Mouse (Mus musculus) cortical plate, adult 2 months (tissue): Measurements from ENCODE around the gene Tcp11x2.

ENCODE experiments used
- CTCF ChIP-seq: fragments of 200-500 bp; IDR thresholded peaks from 2 replicates; pipeline ENCODE4 v1.5.1; 2011; ENCODE audit warnings: mild to moderate bottlenecking, control low read depth, low read length; ENCODE audit not compliant: insufficient read depth; ENCODE audit errors: extremely low read depth
- POLR2A ChIP-seq: fragments of 200-500 bp; IDR thresholded peaks from 2 replicates; pipeline ENCODE4 v1.6.1; 2011; ENCODE audit warnings: mild to moderate bottlenecking, low read length, control low read depth; ENCODE audit not compliant: insufficient read depth; ENCODE audit errors: extremely low read depth

DNA sequence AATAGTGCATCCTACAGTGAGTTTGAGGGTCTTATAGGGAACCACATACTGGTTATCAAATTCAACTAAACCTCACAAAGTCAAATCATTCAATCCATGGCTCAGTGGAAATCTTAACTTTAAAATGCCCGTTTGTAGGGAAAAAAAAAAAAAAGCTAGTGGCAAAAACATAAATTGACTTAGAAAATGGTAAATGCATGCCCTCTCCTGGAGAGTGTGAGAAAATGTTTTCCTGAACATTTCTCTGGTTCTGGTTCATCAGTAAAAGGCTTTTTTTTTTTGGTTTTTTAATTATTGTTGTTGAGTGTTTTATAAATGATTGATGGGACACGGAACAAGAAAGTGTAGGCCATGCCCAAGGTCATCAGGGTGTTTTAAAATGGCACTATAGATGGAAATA is 10.8 kb upstream of the Tcp11x2 start:
- no peak for TF ChIP-seq CTCF
- TF ChIP-seq POLR2A, result no peak
